Mouse (Mus musculus) liver, adult 2 months (tissue): ENCODE data around the gene Zdhhc5.
A peak's percentile ranks its signal among the peaks of the same experiment; 100 is the strongest.

Experiments
- CTCF ChIP-seq: fragments of 200-500 bp; IDR thresholded peaks from 2 replicates; pipeline ENCODE4 v1.5.1; 2011; ENCODE audit warnings: low read depth, low read length, control low read depth
- POLR2A ChIP-seq: fragments of 200-500 bp; IDR thresholded peaks from 2 replicates; pipeline ENCODE4 v1.6.1; 2011; ENCODE audit warnings: low read length, control low read depth; ENCODE audit not compliant: insufficient read depth; ENCODE audit errors: extremely low read depth

GRCm38 (mm10) chr2:84743561-84743960 lies 28.6 kb upstream of the Zdhhc5 start, which contains the start of gene Gm19426:
- TF ChIP-seq POLR2A (peak; percentile 41; the same call in 1 of the 2 replicates), CTCF (no peak)
